Mouse (Mus musculus) lung, embryonic 16.5 days (tissue): ENCODE results near the gene Ano6. TPM values are rescaled to one million over a fixed set of nuclear protein-coding genes. Genes with fewer than 3 reads are reported as not detected.
A peak's percentile ranks its signal among the peaks of the same experiment; 100 is the strongest.

ENCODE experiments used
- ATAC-seq: fragments of 200-750 bp; cut with Nextera tagmentation; 2 replicates; pipeline ENCODE4 v1.8.0; 2017; ENCODE audit warnings: low read depth, mild to moderate bottlenecking, moderate library complexity
- H3K27ac ChIP-seq: fragments of 300-500 bp; sonication (generic); 2 replicates; pipeline ENCODE4 v1.5.1; 2014; ENCODE audit warnings: mild to moderate bottlenecking, control low read depth, low read length
- H3K27me3 ChIP-seq: fragments of 300-500 bp; sonication (generic); 2 replicates; pipeline ENCODE4 v1.6.1; 2014; ENCODE audit warnings: low read depth, low read length, mixed read lengths; ENCODE audit not compliant: control insufficient read depth, insufficient read depth
- H3K36me3 ChIP-seq: fragments of 300-500 bp; sonication (generic); 2 replicates; pipeline ENCODE4 v1.6.1; 2014; ENCODE audit warnings: low read length; ENCODE audit not compliant: control insufficient read depth, insufficient read depth
- H3K4me1 ChIP-seq: fragments of 300-500 bp; sonication (generic); replicated peaks from 2 replicates; pipeline ENCODE4 v1.6.1; 2014; ENCODE audit warnings: low read length, mixed read lengths; ENCODE audit not compliant: control insufficient read depth, insufficient read depth
- H3K4me2 ChIP-seq: fragments of 300-500 bp; sonication (generic); 2 replicates; pipeline ENCODE4 v1.6.1; 2014; ENCODE audit warnings: low read depth, low read length, control low read depth
- H3K4me3 ChIP-seq: fragments of 300-500 bp; sonication (generic); 2 replicates; pipeline ENCODE4 v1.5.1; 2014; ENCODE audit warnings: mild to moderate bottlenecking, low read length, control low read depth
- H3K9ac ChIP-seq: fragments of 300-500 bp; sonication (generic); 2 replicates; pipeline ENCODE4 v1.6.1; 2014; ENCODE audit warnings: low read length, control low read depth
- H3K9me3 ChIP-seq: fragments of 300-500 bp; sonication (generic); 2 replicates; pipeline ENCODE4 v1.6.1; 2016; ENCODE audit warnings: low read length; ENCODE audit not compliant: control insufficient read depth
- WGBS: fragments of 180-500 bp; shearing (Covaris S2); extraction: QIAGEN DNeasy Blood & Tissue Kit; methylation state at CpG from one replicate; pipeline ENCODE4 v1.1.7; 2014; 5-methylcytosine and 5-hydroxymethylcytosine counted together
- polyA plus RNA-seq: library from polyadenylated mRNA; unstranded; fragments of >200 nt; fragmentation: Nextera tagmentation; extraction: Ambion mirVana; gene quantifications from 2 replicates; pipeline ENCODE4 v1.2.1, GENCODE M21; 2015

Ano6 gene
- polyA plus RNA-seq, 1 experiment from 2014 or later: 53.2 TPM

GRCm38 (mm10) chr15:95839789-95840188 lies 49.1 kb downstream of the Ano6 start:
- ATAC-seq: no peak
- Histone ChIP-seq H3K9ac (no peak overlapping the region), H3K27me3 (no peaks in the 10 kb centered on the region), H3K27ac (no peak overlapping the region), H3K36me3 (no peaks in the 10 kb centered on the region), H3K4me1 (peaks cover 47% of the 10 kb centered on the region), H3K4me2 (no peak overlapping the region), H3K4me3 (no peak overlapping the region), H3K9me3 (no peaks in the 10 kb centered on the region)
- 54% methylated on average over 3 of the region's 3 CpGs for WGBS

- 42% methylated on average over 18 of the region's 18 CpGs for WGBS
- no peak overlapping the region for H3K27ac ChIP-seq
- H3K9me3 ChIP-seq: no peaks in the 10 kb centered on the region
- peaks cover 19% of the 10 kb centered on the region for H3K4me1 ChIP-seq
- no peaks in the 10 kb centered on the region for H3K27me3 ChIP-seq
- H3K4me2 ChIP-seq: no peak overlapping the region
- no peaks in the 10 kb centered on the region for H3K36me3 ChIP-seq
- no peak overlapping the region for H3K9ac ChIP-seq
- no peak for ATAC-seq
- no peak overlapping the region for H3K4me3 ChIP-seq
Measured at GRCm38 (mm10) chr15:95843183-95843949, 52.7 kb downstream of the Ano6 start.

- no peak overlapping the region for H3K4me2 ChIP-seq
- 45% methylated on average over 2 of the region's 2 CpGs for WGBS
- H3K4me3 ChIP-seq: no peak overlapping the region
- ATAC-seq: peak; percentile 42; the same call in 1 of the 2 replicates
- H3K36me3 ChIP-seq: no peaks in the 10 kb centered on the region
- no peak overlapping the region for H3K27ac ChIP-seq
- H3K9ac ChIP-seq: no peak overlapping the region
- peaks cover 12% of the 10 kb centered on the region for H3K4me1 ChIP-seq
- no peaks in the 10 kb centered on the region for H3K27me3 ChIP-seq
- H3K9me3 ChIP-seq: no peaks in the 10 kb centered on the region
Measured at GRCm38 (mm10) chr15:95844412-95844811, 53.8 kb downstream of the Ano6 start.

- Histone ChIP-seq H3K4me1 (peaks cover 12% of the 10 kb centered on the region), H3K27ac (no peak overlapping the region), H3K9me3 (no peaks in the 10 kb centered on the region), H3K27me3 (no peaks in the 10 kb centered on the region), H3K4me3 (no peak overlapping the region), H3K9ac (no peak overlapping the region), H3K36me3 (no peaks in the 10 kb centered on the region), H3K4me2 (no peak overlapping the region)
- WGBS: 68% methylated on average over 5 of the region's 5 CpGs
- ATAC-seq: no peak
Measured at GRCm38 (mm10) chr15:95846102-95846501, 55.5 kb downstream of the Ano6 start.

- H3K4me1 ChIP-seq: peaks cover 10% of the 10 kb centered on the region
- H3K4me2 ChIP-seq: no peak overlapping the region
- no peaks in the 10 kb centered on the region for H3K36me3 ChIP-seq
- no peak overlapping the region for H3K4me3 ChIP-seq
- H3K9ac ChIP-seq: no peak overlapping the region
- no peaks in the 10 kb centered on the region for H3K9me3 ChIP-seq
- ATAC-seq: peak; percentile 24; the same call in 1 of the 2 replicates
- 42% methylated on average over 6 of the region's 6 CpGs for WGBS
- H3K27ac ChIP-seq: no peak overlapping the region
- H3K27me3 ChIP-seq: no peaks in the 10 kb centered on the region
Measured at GRCm38 (mm10) chr15:95848493-95849064, 57.9 kb downstream of the Ano6 start.

GRCm38 (mm10) chr15:95849513-95850411 lies 59.1 kb downstream of the Ano6 start:
- WGBS: 69% methylated on average over 18 of the region's 18 CpGs
- Histone ChIP-seq H3K9ac (no peak overlapping the region), H3K36me3 (0 out of 2 replicates have a peak, but pooled peaks cover under 1% of the 10 kb centered on the region), H3K4me2 (no peak overlapping the region), H3K27me3 (no peaks in the 10 kb centered on the region), H3K9me3 (no peaks in the 10 kb centered on the region), H3K27ac (no peak overlapping the region), H3K4me3 (no peak overlapping the region), H3K4me1 (peaks cover 5% of the 10 kb centered on the region)
- no peak for ATAC-seq

GRCm38 (mm10) chr15:95850546-95850945 lies 59.9 kb downstream of the Ano6 start:
- Histone ChIP-seq H3K4me1 (peaks cover 8% of the 10 kb centered on the region), H3K9ac (no peak overlapping the region), H3K27me3 (no peaks in the 10 kb centered on the region), H3K9me3 (no peaks in the 10 kb centered on the region), H3K36me3 (0 out of 2 replicates have a peak, but pooled peaks cover 3% of the 10 kb centered on the region), H3K27ac (no peak overlapping the region), H3K4me2 (no peak overlapping the region), H3K4me3 (no peak overlapping the region)
- WGBS: 86% methylated on average over 5 of the region's 5 CpGs
- no peak for ATAC-seq

DNA sequence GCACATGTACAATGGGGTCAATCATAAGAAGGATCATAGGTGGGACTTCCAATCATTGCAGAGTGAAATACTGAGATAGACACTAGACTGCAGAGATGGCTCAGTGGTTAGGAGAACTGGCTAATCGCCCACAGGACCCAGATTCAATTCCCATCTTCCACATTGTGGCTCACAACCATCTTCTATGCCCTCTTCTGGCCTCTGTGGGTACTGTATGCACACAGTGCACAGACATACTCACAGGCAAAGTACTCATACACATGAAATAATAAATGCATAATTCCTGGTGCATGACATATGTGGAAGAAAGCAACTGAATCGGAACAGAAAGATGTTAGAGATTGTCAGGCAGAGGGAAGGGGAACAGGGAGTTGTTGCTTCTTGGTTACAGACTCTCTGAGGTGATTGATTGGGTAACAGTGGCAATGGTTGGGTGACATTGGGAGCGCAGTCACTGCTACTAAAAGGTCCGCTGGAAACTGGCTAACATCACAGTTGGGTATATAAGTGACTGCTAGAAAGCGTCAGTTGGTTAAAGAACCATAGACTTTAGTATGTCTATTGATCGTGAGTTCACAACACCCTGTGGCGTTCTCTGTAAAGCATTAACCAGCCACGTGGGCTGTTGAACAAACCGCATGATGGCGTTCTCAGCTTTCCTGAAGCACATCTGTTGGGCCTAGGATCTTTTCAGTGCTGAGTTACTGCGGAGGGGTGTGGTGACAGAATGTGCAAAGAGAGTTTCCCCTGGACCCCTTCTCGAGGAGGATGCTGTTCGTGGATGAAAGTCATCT lies 64.6 kb downstream of the Ano6 start:
- Histone ChIP-seq H3K36me3 (0 out of 2 replicates have a peak, but pooled peaks cover 3% of the 10 kb centered on the region), H3K27me3 (no peaks in the 10 kb centered on the region), H3K27ac (peak overlapping the region; percentile 48), H3K9ac (no peak overlapping the region), H3K4me2 (no peak overlapping the region), H3K4me1 (peaks cover 16% of the 10 kb centered on the region), H3K4me3 (no peak overlapping the region), H3K9me3 (no peaks in the 10 kb centered on the region)
- 71% methylated on average over 13 of the region's 13 CpGs for WGBS
- no peak for ATAC-seq
